Mouse (Mus musculus) adipose tissue, adult 10 weeks (tissue): Measurements from ENCODE around the gene Jph3. TPM values are rescaled to one million over a fixed set of nuclear protein-coding genes. Genes with fewer than 3 reads are reported as not detected.

Experiments
- polyA plus RNA-seq: library from polyadenylated mRNA; stranded (reverse); fragments of 350-450 nt; fragmentation: Illumina TruSeq; extraction: RNeasy Lipid Tissue Mini Kit (QIAGEN cat#74804); gene quantifications from one replicate; pipeline ENCODE4 v1.2.3, GENCODE M21; 2014; ENCODE audit warnings: low read depth, low replicate concordance

The Jph3 gene
- polyA plus RNA-seq = 0.07 TPM

DNA sequence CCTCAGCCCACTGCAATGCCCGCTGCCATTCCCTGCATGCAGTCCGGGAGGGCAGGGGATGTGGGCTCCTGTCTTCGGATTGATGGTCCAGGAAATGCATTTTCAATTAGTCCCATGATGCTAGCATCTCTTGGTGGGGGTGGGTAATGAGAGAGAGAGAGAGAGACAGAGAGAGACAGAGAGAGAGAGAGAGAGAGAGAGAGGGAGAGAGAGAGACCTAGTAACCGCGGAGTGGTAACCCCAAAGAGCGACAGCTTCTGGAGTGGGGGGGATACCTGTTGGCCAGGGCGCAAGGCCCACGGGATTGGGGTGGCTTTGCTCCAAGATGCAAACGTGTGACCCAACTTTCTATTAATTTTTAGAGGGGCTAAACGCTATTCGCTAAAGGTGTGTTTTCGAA, at the start of gene Jph3:
Jph3 (plus strand) TSS at position 301 of the 400 bp plus-strand sequence.

DNA sequence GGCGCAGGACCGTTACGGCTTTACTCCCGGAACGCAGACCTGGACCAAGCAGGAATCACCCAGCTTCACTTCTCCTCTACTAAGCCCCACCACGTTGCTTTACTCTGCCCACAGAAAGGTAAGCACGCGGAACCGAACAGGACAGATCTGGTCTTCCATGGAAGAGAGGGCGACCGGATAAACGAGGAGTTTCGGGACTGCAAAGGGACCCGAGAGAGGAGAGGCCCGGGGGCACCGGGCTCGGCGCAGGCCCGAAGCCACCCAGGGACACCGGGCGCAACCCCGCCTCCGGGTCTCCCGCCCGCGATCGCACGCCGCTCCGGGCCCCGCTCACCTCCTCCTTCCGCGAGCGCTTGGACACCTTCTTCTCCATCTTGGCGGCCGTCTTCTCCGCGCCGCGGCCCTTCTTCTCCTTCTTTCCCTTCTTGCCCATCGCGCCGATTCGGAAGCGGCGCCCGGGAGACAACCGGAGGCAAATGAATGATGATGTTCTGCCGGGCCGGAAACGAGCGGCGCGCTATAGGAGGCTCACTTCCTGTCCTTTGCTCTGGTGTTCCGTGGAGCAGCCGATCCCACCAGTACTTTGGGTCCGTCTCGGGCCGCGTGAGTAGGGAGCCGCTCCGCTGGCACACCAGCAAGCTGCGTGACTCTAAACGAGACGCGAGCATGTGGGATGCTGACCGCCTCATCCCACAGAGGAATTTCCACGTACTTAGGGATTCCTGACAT, 99.8 kb downstream of the Jph3 start, which contains the start of gene Klhdc4:
Klhdc4 (minus strand) TSS at position 522 of the 729 bp plus-strand sequence.

Other genes with a start within 250 kb of the Jph3 start
- gene 1700018B08Rik, start 185.3 kb upstream of the Jph3 start, polyA plus RNA-seq = 5.3 TPM
- 18.7 TPM for gene Fbxo31, start 150.8 kb upstream of the Jph3 start, polyA plus RNA-seq
- gene Map1lc3b, start 139.3 kb upstream of the Jph3 start, polyA plus RNA-seq = 181 TPM
- 19.7 TPM for gene Zcchc14, start 76.7 kb upstream of the Jph3 start, polyA plus RNA-seq
- 22.0 TPM for gene Klhdc4, start 99.9 kb downstream of the Jph3 start, polyA plus RNA-seq
- 337 TPM for gene Slc7a5, start 178.1 kb downstream of the Jph3 start, polyA plus RNA-seq
- gene Car5a, start 215.3 kb downstream of the Jph3 start, polyA plus RNA-seq = not detected
- gene Banp, start 220.1 kb downstream of the Jph3 start, polyA plus RNA-seq = 12.7 TPM